Mouse (Mus musculus): Measurements from ENCODE around the gene Cemip2.

GRCm38 (mm10) chr19:21805305-21805704 lies 27.2 kb downstream of the Cemip2 start:
- TF ChIP-seq CTCF (IDR thresholded peaks at IDR 0.05; ENCODE audit: control insufficient read depth, insufficient read depth, insufficient replicate concordance, low read depth, low read length) = no peak
- no peak for TF ChIP-seq POLR2A (IDR thresholded peaks at IDR 0.05; ENCODE audit: control insufficient read depth, low read depth, low read length)
